Mouse (Mus musculus) midbrain, embryonic 13.5 days (tissue): ENCODE measurements around the gene Ebi3. TPM values are rescaled to one million over a fixed set of nuclear protein-coding genes. Genes with fewer than 3 reads are reported as not detected.
A peak's percentile ranks its signal among the peaks of the same experiment; 100 is the strongest.
"Not testable (repeated sequence)": the region's sequence is repeated elsewhere in the genome, so short reads cannot be mapped to it uniquely, and the experiment has no call there.

ENCODE experiments used
- ATAC-seq: fragments of 200-750 bp; cut with Nextera tagmentation; 2 replicates; pipeline ENCODE4 v1.8.0; 2017; ENCODE audit warnings: mild to moderate bottlenecking, moderate TSS enrichment, moderate library complexity
- H3K27ac ChIP-seq: fragments of 300-500 bp; sonication (generic); 2 replicates; pipeline ENCODE4 v1.5.1; 2015; ENCODE audit warnings: inconsistent platforms, mild to moderate bottlenecking, moderate library complexity
- H3K27me3 ChIP-seq: fragments of 300-500 bp; sonication (generic); 2 replicates; pipeline ENCODE4 v1.6.1; 2015; ENCODE audit warnings: mild to moderate bottlenecking, inconsistent platforms
- H3K36me3 ChIP-seq: fragments of 300-500 bp; sonication (generic); 2 replicates; pipeline ENCODE4 v1.6.1; 2015; ENCODE audit warnings: mild to moderate bottlenecking, inconsistent platforms
- H3K4me1 ChIP-seq: fragments of 300-500 bp; sonication (generic); replicated peaks from 2 replicates; pipeline ENCODE4 v1.6.1; 2015; ENCODE audit warnings: inconsistent platforms
- H3K4me2 ChIP-seq: fragments of 300-500 bp; sonication (generic); replicated peaks from 2 replicates; pipeline ENCODE4 v1.6.1; 2015; ENCODE audit warnings: moderate library complexity, mild to moderate bottlenecking, inconsistent platforms
- H3K4me3 ChIP-seq: fragments of 300-500 bp; sonication (generic); replicated peaks from 2 replicates; pipeline ENCODE4 v1.5.1; 2015; ENCODE audit warnings: mild to moderate bottlenecking, inconsistent platforms
- H3K9ac ChIP-seq: fragments of 300-500 bp; sonication (generic); replicated peaks from 2 replicates; pipeline ENCODE4 v1.6.1; 2015; ENCODE audit warnings: mild to moderate bottlenecking, inconsistent platforms
- H3K9me3 ChIP-seq: fragments of 300-500 bp; sonication (generic); 2 replicates; pipeline ENCODE4 v1.6.1; 2016; ENCODE audit warnings: mild to moderate bottlenecking, inconsistent platforms
- WGBS: fragments of 180-500 bp; shearing (Covaris S2); methylation state at CpG from one replicate; pipeline ENCODE4 v1.1.7; 2015; 5-methylcytosine and 5-hydroxymethylcytosine counted together
- polyA plus RNA-seq: library from polyadenylated mRNA; unstranded; fragments of >200 nt; fragmentation: Nextera tagmentation; extraction: Ambion mirVana; gene quantifications from 2 replicates; pipeline ENCODE4 v1.2.1, GENCODE M21; 2015

Ebi3 gene
- polyA plus RNA-seq, result 4.7 and 5.1 TPM in 2 replicates

DNA sequence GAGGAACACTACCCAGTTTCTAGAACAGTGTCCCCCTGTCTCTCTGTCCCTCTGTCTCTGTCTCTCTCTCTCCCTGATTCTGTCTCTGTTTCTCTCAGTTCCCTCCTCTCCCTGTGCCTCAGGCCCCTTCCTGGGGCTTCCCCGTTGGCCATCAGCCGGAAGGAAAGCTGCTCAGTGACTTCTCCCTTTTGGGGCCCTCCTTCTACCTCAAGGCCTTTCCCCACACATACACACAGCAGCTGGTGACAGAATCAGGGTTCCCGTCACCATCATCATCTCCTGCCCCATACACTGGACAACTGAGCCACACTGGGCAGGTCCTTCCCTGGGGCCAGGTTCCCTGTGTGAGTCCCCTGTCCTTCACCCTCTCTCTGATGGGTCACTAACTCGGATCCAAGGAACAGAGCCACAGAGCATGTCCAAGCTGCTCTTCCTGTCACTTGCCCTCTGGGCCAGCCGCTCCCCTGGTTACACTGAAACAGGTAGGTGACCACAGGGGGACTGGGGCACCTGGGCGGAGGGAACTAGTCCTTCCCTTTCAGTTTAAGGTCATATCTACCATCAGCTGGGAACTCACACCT, at the start of gene Ebi3:
Gene Ebi3, plus strand, starts transcription at position 194 of the 581 bp plus-strand sequence.
- Histone ChIP-seq H3K4me1 (peaks cover 17% of the 10 kb centered on the region), H3K36me3 (no peaks in the 10 kb centered on the region), H3K27ac (no peak within 1 kb of the TSS), H3K27me3 (peaks cover 31% of the 10 kb centered on the region), H3K4me2 (no peak within 1 kb of the TSS), H3K9ac (no peak within 1 kb of the TSS), H3K4me3 (no peak within 1 kb of the TSS), H3K9me3 (no peaks in the 10 kb centered on the region)
- 78% methylated on average over 6 of the region's 6 CpGs for WGBS
- ATAC-seq, result no peak

DNA sequence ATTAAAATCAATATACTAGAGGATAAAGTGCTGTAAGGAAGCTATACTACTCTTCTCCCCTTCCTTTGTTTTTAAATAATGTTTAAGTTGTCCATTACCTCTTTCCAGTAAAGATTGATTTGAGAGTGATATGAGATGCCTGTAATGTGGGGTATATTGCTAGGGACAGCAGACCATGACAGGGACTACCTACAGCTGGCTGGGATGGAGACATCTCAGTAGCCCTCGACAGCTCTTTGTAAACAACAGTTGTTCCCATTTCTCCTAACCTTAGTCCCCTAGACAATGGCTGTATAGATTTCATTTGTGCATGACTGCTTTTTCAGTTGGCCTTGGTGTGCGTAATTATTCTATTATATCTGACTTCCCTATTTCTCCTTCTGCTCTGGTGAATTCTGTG, 49.4 kb upstream of the Ebi3 start:
- no peak overlapping the region for H3K4me2 ChIP-seq
- 68% methylated on average over 2 of the region's 2 CpGs for WGBS
- H3K36me3 ChIP-seq, result peaks cover 8% of the 10 kb centered on the region
- H3K9me3 ChIP-seq, result 0 out of 2 replicates have a peak, but pooled peaks cover 9% of the 10 kb centered on the region
- ATAC-seq, result no peak
- H3K27ac ChIP-seq, result no peak overlapping the region
- no peaks in the 10 kb centered on the region for H3K4me1 ChIP-seq
- H3K27me3 ChIP-seq, result no peaks in the 10 kb centered on the region
- H3K4me3 ChIP-seq, result no peak overlapping the region
- H3K9ac ChIP-seq, result no peak overlapping the region

DNA sequence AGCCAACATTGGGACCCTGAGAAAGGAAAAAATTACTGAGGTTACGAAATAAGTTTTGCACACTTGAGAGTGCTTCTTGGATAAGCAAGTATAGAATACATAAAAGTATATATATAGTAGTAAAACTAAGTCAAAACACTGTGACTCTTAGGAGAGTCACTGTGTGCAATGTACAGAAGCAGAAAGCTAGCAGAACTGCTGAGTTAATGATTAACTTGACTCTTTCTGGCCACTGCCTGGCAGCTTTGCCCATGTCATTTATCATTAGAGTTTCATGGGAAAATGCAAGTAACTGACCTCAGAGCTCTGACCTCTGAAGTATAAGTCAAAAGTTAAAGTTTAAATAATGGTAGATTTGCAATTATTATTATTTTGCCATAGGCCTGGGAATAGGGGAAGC, 48.8 kb upstream of the Ebi3 start:
- Histone ChIP-seq H3K36me3 (peaks cover 2% of the 10 kb centered on the region; the same call in 1 of the 2 replicates), H3K4me1 (no peaks in the 10 kb centered on the region), H3K9me3 (0 out of 2 replicates have a peak, but pooled peaks cover 5% of the 10 kb centered on the region), H3K9ac (no peak overlapping the region), H3K4me2 (no peak overlapping the region), H3K27ac (no peak overlapping the region), H3K4me3 (no peak overlapping the region), H3K27me3 (no peaks in the 10 kb centered on the region)
- WGBS, result 92% methylated on average over 1 of the region's 1 CpGs
- ATAC-seq, result no peak

DNA sequence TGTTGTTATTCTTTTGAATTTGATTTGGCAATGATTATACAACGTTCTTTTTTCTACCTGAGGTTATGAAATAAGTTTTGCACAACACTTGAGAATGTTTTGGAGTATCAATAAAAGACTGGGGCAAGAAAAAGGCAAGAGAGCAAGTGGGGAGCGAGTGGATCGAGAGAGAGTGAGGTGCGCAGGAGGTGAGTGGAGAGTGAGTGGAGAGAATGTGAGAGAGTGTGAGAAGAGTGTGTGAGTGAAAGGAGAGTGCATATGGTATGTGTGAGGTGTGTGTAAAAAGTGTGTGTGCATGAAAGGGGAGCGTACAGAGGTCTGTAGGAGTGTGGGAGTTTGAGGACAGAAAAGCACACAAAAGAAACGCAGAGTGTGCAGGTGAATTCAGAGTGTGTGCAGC, 48.3 kb upstream of the Ebi3 start:
- no peak overlapping the region for H3K9ac ChIP-seq
- H3K4me1 ChIP-seq, result no peaks in the 10 kb centered on the region
- H3K4me3 ChIP-seq, result no peak overlapping the region
- H3K4me2 ChIP-seq, result no peak overlapping the region
- ATAC-seq, result no peak
- no peaks in the 10 kb centered on the region for H3K27me3 ChIP-seq
- 0 out of 2 replicates have a peak, but pooled peaks cover 5% of the 10 kb centered on the region for H3K9me3 ChIP-seq
- 77% methylated on average over 6 of the region's 6 CpGs for WGBS
- H3K27ac ChIP-seq, result no peak overlapping the region
- H3K36me3 ChIP-seq, result no peaks in the 10 kb centered on the region

DNA sequence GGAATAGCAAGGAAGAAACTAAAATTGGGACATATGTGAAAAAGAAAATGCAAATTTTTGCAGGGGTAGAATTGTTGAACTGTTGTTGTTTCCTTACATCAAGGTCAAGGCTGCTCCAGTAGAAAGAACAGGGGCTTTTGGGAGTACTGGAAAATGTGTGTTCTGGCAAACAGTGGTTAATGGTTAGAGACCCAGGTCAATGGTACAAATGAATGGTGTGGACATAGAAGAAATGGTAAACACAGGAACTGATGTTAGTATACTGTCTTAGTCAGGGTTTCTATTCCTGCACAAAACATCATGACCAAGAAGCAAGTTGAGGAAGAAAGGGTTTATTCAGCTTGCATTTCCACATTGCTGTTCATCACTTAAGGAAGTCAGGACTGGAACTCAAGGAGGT, 45.8 kb upstream of the Ebi3 start:
- Histone ChIP-seq H3K4me1 (no peaks in the 10 kb centered on the region), H3K9me3 (no peaks in the 10 kb centered on the region), H3K4me3 (no peak overlapping the region), H3K36me3 (no peaks in the 10 kb centered on the region), H3K27me3 (no peaks in the 10 kb centered on the region), H3K27ac (no peak overlapping the region), H3K9ac (no peak overlapping the region), H3K4me2 (no peak overlapping the region)
- ATAC-seq, result no peak

DNA sequence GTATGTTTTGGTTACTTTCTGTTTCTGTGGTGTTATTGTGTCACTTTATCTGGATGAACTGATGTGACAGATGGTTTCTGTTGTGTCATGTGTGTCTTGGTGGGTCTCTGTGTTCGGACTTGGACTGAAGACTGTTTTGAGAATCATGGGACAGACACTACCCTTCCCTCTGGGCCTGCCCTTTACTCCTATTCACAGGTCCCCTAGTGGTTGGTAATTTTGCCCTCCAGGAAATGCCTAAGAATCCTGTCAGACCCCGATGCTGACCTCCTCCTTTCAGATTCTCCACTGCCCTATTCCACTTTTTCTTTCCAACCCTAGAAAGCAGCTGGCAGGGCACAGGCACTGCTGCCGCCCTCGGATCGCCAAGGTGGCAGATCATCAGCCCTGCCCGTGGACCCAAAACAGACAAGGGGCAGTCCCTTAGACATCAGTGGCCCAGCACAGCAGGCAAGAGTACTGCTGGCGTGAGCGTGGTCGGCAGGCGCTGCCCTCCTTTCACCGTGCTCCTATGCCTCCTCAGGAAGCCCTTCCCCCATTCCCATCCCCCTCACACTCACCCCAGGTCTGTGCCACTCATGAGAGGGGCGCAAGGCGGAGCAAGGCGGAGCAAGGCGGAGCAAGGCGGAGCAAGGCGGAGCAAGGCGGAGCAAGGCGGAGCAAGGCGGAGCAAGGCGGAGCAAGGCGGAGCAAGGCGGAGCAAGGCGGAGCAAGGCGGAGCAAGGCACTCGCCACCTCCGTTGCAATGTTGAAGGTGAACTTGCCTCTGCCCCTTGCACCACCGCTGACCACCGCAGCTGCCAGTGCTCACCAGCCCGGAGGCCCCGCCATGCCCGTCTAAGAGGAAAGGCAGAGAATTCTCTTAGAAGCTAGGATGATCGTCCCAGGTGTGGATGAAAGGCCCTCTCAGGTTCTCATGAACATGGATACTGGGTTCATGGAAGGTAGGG, 20.6 kb upstream of the Ebi3 start:
- Histone ChIP-seq H3K9ac (peak overlapping the region; percentile 75), H3K27ac (peak overlapping the region; percentile 88), H3K4me2 (peak overlapping the region; percentile 63), H3K9me3 (no peaks in the 10 kb centered on the region), H3K4me3 (peak overlapping the region; percentile 55), H3K4me1 (peaks cover 6% of the 10 kb centered on the region; the same call in 1 of the 2 replicates), H3K36me3 (no peaks in the 10 kb centered on the region), H3K27me3 (no peaks in the 10 kb centered on the region)
- 3% methylated on average over 33 of the region's 33 CpGs for WGBS
- peak; percentile 99 for ATAC-seq

DNA sequence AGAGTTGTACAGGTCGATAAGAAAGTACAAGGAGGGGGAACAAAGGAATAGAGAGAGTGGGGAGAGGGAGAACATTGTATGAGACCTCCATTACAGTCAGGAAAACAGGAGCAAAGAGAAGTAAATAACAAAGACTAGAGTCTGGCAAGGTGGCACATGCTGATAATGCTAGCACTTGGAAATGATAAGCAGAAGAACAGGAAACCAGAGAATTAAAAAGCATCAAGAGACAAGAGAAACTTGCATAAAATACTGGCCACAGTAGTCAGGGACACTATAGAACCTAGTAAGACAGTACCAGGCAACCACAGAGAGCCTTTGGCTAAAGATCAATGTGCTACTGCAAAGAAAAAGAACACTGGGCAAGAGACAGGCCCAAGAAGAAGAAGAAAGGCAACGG, 19.8 kb upstream of the Ebi3 start:
- Histone ChIP-seq H3K36me3 (no peaks in the 10 kb centered on the region), H3K4me2 (peak overlapping the region; percentile 63), H3K4me3 (peak overlapping the region; percentile 55), H3K9me3 (no peaks in the 10 kb centered on the region; the same call in 1 of the 2 replicates), H3K4me1 (peaks cover 6% of the 10 kb centered on the region; the same call in 1 of the 2 replicates), H3K27ac (no peak overlapping the region), H3K27me3 (no peaks in the 10 kb centered on the region), H3K9ac (peak overlapping the region; percentile 52; the same call in 1 of the 2 replicates)
- 71% methylated on average over 2 of the region's 2 CpGs for WGBS
- ATAC-seq, result no peak

DNA sequence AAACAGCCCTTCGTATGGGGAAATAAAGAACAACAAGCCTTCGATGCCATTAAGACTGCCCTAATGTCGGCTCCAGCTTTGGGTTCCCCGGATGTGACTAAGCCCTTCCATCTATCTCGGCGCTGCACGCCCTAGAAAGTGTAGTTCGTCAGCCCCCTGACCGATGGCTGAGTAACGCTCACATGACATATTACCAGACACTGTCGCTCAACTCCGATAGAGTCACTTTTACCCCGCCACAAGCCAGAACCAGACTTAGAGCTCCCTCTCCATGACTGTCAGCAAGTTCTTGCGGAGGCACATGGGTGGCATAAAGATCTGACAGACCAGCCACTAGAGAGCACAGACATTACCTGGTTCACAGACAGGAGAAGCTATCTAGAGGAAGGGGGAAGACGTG, 19.2 kb upstream of the Ebi3 start:
- Histone ChIP-seq H3K4me3 (no peak overlapping the region), H3K4me2 (no peak overlapping the region), H3K9me3 (no peaks in the 10 kb centered on the region; the same call in 1 of the 2 replicates), H3K27me3 (no peaks in the 10 kb centered on the region), H3K36me3 (peaks cover 3% of the 10 kb centered on the region; the same call in 1 of the 2 replicates), H3K27ac (no peak overlapping the region), H3K4me1 (peaks cover 6% of the 10 kb centered on the region; the same call in 1 of the 2 replicates), H3K9ac (no peak overlapping the region)
- WGBS, result 91% methylated on average over 15 of the region's 15 CpGs
- no peak for ATAC-seq

DNA sequence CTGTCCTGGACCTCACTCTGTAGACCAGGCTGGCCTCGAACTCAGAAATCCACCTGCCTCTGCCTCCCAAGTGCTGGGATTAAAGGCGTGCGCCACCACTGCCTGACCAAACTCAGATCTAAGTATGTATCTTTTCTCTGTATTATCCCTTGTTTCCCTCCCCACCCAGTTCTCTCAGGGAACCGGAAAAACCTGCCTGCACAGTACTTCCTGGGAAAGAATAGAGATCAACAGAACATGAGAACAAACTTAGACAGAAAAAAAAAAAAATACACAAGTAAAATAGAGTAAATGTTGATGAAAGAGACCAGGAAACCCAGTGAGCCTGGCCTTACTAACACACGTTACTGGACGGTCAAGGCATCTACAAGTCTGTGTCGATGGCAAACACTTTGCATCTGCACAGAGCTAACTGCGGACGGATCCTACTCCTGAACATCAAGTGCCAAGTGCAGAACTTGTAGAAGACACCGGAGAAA, 8.0 kb upstream of the Ebi3 start:
- not testable (repeated sequence) for H3K9me3 ChIP-seq, H3K27me3 ChIP-seq, ATAC-seq
- H3K4me3 ChIP-seq, result peak overlapping the region; percentile 49
- peak overlapping the region; percentile 92 for H3K27ac ChIP-seq
- peak overlapping the region; percentile 63 for H3K4me2 ChIP-seq
- peaks cover 18% of the 10 kb centered on the region for H3K36me3 ChIP-seq
- whole genome bisulfite sequencing, result 37% methylated on average over 10 of the region's 10 CpGs
- H3K4me1 ChIP-seq, result peaks cover 12% of the 10 kb centered on the region
- H3K9ac ChIP-seq, result peak overlapping the region; percentile 63; the same call in 1 of the 2 replicates

DNA sequence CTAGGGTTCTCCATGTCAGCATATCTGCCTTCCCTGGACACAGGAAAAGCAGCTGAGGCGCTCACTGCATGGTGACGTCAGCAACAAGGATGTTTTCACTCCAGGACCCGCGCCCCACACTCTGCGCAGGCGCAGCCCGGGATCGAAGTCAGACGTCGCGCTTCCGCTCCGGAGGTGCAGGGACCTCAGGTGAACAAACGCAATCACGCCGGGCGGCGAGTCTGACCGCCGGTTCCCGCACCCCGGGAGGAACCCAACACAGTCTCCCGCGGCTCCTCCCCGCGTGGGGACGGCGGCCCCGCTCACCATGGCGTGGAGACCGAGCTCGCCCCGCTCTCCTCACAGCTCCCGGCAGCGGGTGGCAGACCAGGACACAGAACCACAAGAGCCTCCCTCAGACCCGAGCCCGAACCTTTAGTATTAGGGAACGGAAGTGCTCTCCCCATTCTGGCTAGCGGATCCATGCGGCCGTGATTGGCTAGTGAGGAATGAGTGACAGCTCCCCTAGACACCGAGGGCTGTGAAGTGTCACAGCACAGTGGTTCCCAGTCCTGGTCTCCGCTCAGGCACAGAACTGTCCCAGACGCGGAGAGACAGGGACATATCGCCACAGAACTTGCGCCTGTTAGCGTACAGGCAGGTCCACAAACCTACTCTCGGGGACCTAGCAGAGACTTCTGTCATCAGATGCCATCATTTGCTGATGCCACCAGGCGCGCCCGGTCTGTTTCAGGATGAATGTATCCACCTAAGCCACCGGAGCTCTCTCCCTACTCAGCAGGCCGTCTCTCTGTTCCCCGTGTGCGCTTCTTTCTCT, 7.4 kb upstream of the Ebi3 start:
- under 1% methylated on average over 56 of the region's 56 CpGs for WGBS
- Histone ChIP-seq H3K9ac (peak overlapping the region; percentile 63), H3K4me2 (peak overlapping the region; percentile 63), H3K4me3 (peak overlapping the region; percentile 49), H3K36me3 (peaks cover 11% of the 10 kb centered on the region), H3K27ac (peak overlapping the region; percentile 92), H3K4me1 (peaks cover 12% of the 10 kb centered on the region)
- not testable (repeated sequence) for H3K9me3 ChIP-seq, H3K27me3 ChIP-seq
- ATAC-seq, result peak; percentile 99

DNA sequence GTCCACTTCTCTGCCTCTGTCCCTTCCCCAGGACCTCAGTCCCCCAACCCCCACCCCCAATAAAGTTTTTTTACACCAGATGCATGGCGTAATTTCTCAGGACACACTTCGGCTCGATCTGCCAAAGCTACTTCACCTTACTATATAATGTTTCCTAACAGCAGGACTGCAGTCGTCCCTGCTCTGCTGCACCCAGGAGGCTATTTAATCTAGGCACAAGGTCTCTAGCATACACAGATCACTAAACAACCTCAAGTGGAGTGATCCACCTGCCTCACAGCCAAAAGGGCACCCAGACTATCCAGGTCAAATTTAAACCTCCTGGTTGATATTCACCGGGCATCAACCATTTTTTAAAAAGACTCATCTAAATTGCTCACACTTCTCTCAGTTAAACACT, 6.7 kb upstream of the Ebi3 start:
- peaks cover 12% of the 10 kb centered on the region for H3K4me1 ChIP-seq
- WGBS, result 31% methylated on average over 5 of the region's 5 CpGs
- peaks cover 7% of the 10 kb centered on the region; the same call in 1 of the 2 replicates for H3K27me3 ChIP-seq
- peak overlapping the region; percentile 92 for H3K27ac ChIP-seq
- peak overlapping the region; percentile 63 for H3K4me2 ChIP-seq
- 0 out of 2 replicates have a peak, but pooled peaks cover 6% of the 10 kb centered on the region for H3K36me3 ChIP-seq
- peak overlapping the region; percentile 49 for H3K4me3 ChIP-seq
- ATAC-seq, result no peak
- peak overlapping the region; percentile 63 for H3K9ac ChIP-seq
- no peaks in the 10 kb centered on the region for H3K9me3 ChIP-seq
